Mouse (Mus musculus) yolk sac, embryonic 10.5 days (tissue): ENCODE results near the gene Igf2r.
A peak's percentile ranks its signal among the peaks of the same experiment; 100 is the strongest.

Source experiments
- DNase-seq: peaks from one replicate; pipeline ENCODE4 v3.0.0-alpha.2; 2017; ENCODE audit warnings: low spot score

The Igf2r gene

DNA sequence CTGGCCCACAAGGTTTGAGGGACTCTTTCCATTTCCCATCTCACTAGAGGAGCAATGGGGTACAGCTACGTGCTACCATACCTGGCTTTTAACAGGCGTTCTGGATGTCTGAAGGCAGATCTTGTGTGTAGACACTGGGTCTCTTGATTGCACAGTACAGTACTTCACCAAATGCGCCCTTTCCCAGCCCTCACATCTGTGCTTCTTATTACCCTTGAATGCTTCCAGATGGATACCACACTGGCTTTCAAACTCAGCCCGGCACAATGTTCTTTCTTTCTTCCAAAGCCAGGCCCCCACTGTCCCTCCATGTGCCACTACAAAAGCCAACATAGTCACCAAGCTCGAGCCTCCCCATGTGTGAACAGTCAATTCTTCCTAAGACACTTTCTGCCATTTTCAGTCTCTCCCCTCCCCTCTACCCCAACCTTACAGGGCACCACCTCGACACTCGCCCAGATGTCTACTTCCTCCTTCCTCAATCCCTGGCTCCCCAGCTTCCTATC is 97.1 kb downstream of the Igf2r start:
- DNase-seq, result no peak

- peak; percentile 68 for DNase-seq
Observed at GRCm38 (mm10) chr17:12671029-12671605, 98.3 kb downstream of the Igf2r start.

DNA sequence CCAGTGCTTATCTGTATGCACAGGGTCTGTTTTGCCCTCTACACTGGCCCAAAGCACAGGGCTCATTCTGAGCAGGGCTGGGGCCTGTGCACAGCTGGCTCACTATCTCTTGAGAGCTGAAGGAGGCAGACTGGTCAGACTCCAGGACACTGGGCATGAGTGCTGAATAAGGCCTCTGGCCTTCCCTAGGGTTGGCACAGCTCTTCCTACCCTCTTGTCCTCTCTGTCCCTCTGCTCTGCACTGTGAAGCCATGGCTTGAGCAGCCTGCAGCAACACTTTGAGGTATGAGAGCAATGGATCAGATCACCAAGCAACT is 100.1 kb downstream of the Igf2r start:
- DNase-seq, result no peak

- DNase-seq, result peak; percentile 80
Observed at GRCm38 (mm10) chr17:12668478-12669362, 100.7 kb downstream of the Igf2r start.

DNA sequence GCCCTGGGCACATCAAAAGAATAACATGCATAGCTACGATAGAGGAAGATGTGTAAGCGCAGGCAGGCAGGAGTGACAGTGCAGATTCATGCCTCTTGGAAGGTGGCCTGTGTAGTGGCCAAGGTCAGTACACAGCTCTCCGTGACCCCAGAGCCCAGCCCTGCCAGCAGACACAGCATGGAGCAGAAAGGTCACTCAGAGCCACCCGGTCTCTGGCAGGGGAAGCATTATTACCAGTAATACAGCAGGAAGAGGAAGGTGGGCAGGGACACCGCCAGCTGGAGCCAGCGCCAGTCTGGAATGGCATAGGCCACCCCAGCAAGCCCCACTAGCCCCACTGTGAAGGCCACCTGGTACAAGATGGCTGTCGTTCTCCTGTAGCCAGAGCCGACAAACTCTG is 105.3 kb downstream of the Igf2r start:
- no peak for DNase-seq

DNA sequence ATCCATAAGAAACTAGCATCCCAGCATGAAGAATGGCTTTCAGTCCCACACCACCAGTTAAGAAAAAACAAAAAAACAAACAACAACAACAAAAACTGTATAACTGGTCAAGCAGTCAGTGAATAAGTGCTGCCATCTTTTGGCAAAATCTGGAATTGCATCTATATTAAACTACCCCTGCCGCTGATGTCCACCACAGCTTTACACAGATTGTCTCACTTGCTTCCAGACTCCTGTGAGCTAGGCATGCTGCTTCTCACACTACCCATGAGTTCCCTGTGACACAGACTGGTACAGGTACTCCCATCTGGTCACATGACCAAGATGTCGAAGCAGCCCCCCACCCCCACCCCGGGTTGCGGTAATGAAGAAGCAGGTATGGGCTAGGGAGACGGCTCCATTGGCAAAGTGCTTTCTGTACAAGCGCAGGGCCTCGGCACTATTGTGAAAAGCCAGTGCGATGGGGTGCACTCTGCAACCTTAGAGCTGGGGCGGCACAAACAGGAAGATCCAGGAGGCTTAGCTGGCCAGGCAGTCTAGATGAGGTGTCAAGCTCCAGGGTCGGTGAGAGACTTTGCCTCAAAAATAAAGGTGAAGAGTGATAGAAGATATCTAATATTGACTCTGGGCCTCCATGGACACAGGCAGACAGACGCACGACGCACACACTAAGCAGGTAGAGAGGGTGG is 108.7 kb downstream of the Igf2r start:
- no peak for DNase-seq

GRCm38 (mm10) chr17:12659233-12659632 is 110.2 kb downstream of the Igf2r start:
- DNase-seq, result no peak

- DNase-seq, result no peak
Observed at GRCm38 (mm10) chr17:12658784-12659183, 110.7 kb downstream of the Igf2r start.

- no peak for DNase-seq
Observed at GRCm38 (mm10) chr17:12655826-12656225, 113.6 kb downstream of the Igf2r start.

GRCm38 (mm10) chr17:12654061-12654460 is 115.4 kb downstream of the Igf2r start:
- no peak for DNase-seq

DNA sequence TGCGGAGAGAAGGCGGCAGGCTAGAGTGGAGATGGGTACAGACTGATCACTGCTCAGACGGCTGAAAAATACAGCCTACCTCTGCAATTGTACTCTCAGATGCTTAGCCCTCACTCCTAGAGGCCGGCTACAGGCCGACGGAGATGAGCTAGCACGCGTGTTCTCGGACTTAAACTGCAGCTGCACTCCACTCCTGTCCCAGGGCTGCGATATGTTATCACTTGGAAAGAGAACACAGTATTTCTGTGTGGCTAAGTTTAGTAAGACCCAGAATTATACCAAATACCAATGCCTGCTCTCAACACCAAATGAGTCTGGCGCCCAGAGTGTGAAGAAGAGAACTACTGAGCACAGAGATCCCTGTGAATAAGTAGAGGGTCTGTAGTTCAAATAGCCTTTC is 116.9 kb downstream of the Igf2r start:
- DNase-seq, result no peak

DNA sequence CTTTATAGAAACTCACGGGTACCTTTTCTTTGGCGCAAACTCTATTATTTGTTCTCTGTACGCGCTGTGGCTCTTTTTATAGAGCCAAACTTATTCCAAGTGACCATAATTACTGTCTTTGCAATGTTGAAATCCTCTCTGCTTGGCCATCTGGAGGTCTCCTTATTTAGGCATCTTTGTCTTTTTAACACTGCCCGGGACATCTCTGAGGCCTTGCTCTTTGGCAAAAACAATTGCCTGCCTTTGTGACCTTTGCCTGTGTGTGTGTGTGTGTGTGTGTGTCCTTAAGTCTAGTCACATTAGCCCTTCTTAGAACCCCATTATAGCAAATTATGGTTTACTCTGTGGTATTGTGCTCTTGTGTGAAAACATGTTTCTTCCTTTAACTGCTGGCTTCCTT is 124.0 kb downstream of the Igf2r start:
- no peak for DNase-seq

DNA sequence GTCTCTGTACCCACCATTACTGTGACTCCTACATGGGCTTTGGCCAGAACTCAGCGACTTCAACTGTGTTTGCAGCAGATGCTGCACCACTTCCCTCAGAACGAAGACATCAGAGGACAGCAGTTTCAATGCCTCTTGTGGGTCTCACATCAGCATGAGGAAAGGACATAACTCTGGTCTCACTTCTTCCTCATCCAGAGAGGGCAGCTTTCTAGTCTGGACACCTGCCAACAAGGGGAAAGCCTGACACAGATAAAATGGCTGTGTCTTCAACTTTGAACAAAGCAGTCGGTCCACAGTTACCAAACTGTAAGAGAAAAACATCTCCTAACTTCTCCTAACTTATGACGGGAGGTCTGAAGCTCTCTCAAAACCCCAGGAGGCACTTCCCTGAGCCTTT is 128.4 kb downstream of the Igf2r start:
- DNase-seq, result no peak

- no peak for DNase-seq
Observed at GRCm38 (mm10) chr17:12639585-12639984, 129.9 kb downstream of the Igf2r start.

DNA sequence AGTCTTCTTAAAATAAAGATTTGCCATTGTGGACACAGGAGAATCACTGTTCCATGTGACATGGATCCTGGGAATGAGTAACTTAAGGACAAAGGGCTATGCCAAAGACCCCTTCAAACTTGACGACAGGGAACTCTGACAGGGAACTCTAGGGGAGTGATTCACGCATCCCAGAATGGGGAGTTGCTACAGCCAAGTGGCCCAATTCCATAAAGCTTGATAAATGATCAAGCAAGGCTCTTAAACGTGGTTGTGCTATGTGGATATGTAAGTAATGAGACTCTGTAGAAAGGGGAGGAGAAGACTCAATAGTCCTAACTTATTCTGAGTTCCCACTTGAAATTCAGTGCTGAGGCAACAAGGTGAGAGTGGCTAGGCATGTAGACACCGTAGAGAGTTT is 134.7 kb downstream of the Igf2r start:
- DNase-seq, result no peak
